Mouse (Mus musculus) embryonic fibroblast, embryonic 13.5 days (primary cell): ENCODE measurements around the gene Arhgef6.

Experiments
- CTCF ChIP-seq: IDR thresholded peaks from 2 replicates; pipeline ENCODE4 v1.5.1; 2011; ENCODE audit warnings: mild to moderate bottlenecking, control low read depth, low read length, moderate library complexity, borderline replicate concordance; ENCODE audit not compliant: insufficient read depth
- POLR2A ChIP-seq: IDR thresholded peaks from 2 replicates; pipeline ENCODE4 v1.6.1; 2011; ENCODE audit warnings: low read depth, mild to moderate bottlenecking, control low read depth, low read length, moderate library complexity

DNA sequence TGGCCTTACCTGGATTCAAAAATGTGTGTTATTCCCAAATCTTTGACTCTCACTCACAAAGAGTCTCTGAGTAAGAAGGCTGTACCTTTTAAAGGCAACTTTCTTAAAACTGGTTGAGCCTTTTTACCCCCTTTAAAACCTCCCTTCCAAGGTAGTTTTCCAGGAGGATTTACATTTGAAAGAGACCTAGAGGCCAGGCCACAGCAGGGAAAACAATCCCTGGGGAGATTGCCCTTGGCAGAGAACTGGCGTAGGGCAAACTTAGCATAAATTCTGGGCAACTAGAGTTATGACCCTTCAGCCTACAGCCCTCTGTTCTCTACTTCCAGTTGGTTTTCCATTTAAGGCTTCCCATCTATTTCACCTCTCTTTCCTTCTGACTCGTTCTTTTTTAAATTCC lies 140.5 kb downstream of the Arhgef6 start:
- TF ChIP-seq CTCF (no peak), POLR2A (no peak)
